Mouse (Mus musculus) CH12.LX (cell line): ENCODE data around the gene Hmgcr.

Experiments used
- CHD2 ChIP-seq: IDR thresholded peaks from 2 replicates; pipeline ENCODE4 v1.6.1; 2011; ENCODE audit warnings: low read length, improper control_type of control experiment
- CTCF ChIP-seq, 2 experiments: IDR thresholded peaks in 1 of 2; conservative IDR thresholded peaks in 1 of 2; 2 replicates each; pipeline ENCODE4 v1.5.1; 2011 to 2012; ENCODE audit warnings: low read depth in 2 of 2, low read length in 2 of 2, improper control_type of control experiment in 1 of 2, inconsistent platforms in 1 of 2, mild to moderate bottlenecking in 1 of 2, moderate library complexity in 1 of 2
- EP300 ChIP-seq: IDR thresholded peaks from 2 replicates; pipeline ENCODE4 v1.6.1; 2011; ENCODE audit warnings: low read length, improper control_type of control experiment
- GABPA ChIP-seq: IDR thresholded peaks from 2 replicates; pipeline ENCODE4 v1.6.1; 2012; ENCODE audit warnings: low read depth, low read length, improper control_type of control experiment, inconsistent platforms; ENCODE audit not compliant: insufficient replicate concordance
- KAT2A ChIP-seq: IDR thresholded peaks from 2 replicates; pipeline ENCODE4 v1.6.1; 2012; ENCODE audit warnings: low read length, improper control_type of control experiment, inconsistent platforms; ENCODE audit not compliant: insufficient replicate concordance
- MAX ChIP-seq: IDR thresholded peaks from 2 replicates; pipeline ENCODE4 v1.6.1; 2011; ENCODE audit warnings: low read length, improper control_type of control experiment
- MYC ChIP-seq: IDR thresholded peaks from 2 replicates; pipeline ENCODE4 v1.6.1; 2011; ENCODE audit warnings: low read depth, mild to moderate bottlenecking, improper control_type of control experiment, low read length
- NELFE ChIP-seq: IDR thresholded peaks from 2 replicates; pipeline ENCODE4 v1.6.1; 2011; ENCODE audit warnings: low read depth, low read length, improper control_type of control experiment
- POLR2A ChIP-seq: IDR thresholded peaks from 2 replicates; pipeline ENCODE4 v1.6.1; 2011; ENCODE audit warnings: low read depth, mild to moderate bottlenecking, improper control_type of control experiment, low read length
- RAD21 ChIP-seq: IDR thresholded peaks from 2 replicates; pipeline ENCODE4 v1.6.1; 2011; ENCODE audit warnings: low read depth, mild to moderate bottlenecking, low read length, improper control_type of control experiment, moderate library complexity
- TCF12 ChIP-seq: IDR thresholded peaks from 2 replicates; pipeline ENCODE4 v1.6.1; 2014; ENCODE audit warnings: low read depth, mild to moderate bottlenecking, inconsistent platforms, low read length, improper control_type of control experiment
- UBTF ChIP-seq: IDR thresholded peaks from 2 replicates; pipeline ENCODE4 v1.6.1; 2012; ENCODE audit warnings: low read depth, mild to moderate bottlenecking, inconsistent platforms, low read length, improper control_type of control experiment, moderate library complexity
- ZC3H11A ChIP-seq: IDR thresholded peaks from 2 replicates; pipeline ENCODE4 v1.6.1; 2012; ENCODE audit warnings: low read depth, mild to moderate bottlenecking, inconsistent platforms, low read length, improper control_type of control experiment

DNA sequence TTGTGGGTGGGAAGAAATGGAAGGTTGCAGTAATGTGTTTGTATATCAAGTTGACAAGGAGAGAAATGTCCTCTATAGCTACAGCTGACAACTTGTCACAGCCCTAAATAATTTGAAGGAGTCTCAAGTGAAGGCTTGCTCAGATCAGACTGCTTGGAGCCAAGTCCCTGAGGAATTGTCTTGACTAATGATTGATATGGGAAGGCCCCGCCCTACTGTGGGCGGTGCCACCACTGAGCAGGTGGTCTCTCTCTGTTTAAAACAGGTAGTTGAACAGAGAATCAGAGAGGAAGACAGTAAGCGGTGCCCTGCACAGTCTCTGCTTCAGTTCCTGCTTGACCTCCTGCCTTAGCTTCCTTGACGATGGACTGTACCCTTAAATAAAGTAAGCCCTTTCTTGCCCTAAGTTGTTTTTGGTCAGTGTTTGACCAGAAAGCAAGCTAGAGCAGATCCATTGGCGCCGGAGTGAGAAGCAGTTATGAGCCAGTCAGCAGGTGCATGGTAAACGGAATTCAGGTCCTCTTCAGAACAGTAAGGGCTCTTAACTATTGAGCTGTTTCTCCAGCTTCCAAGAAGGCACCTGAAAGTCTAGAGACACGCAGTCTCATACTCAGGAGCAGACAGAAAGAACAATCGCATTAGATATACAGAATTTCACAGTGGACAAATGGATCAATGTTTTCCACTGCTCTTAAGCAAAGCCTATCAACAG is 32.0 kb upstream of the Hmgcr start:
- TF ChIP-seq POLR2A (no peak), RAD21 (no peak), GABPA (no peak), UBTF (no peak), EP300 (no peak), CTCF (conservative IDR thresholded peaks at IDR 0.05 in 1 of 2, IDR thresholded peaks at IDR 0.05 in 1 of 2; ENCODE audit: low read depth in 2 of 2, low read length in 2 of 2) (no peak), NELFE (no peak), MYC (no peak), ZC3H11A (no peak), MAX (no peak), KAT2A (no peak), TCF12 (no peak), CHD2 (no peak)
